Mouse (Mus musculus) erythroblast, embryonic 14.5 days (primary cell): Measurements from ENCODE around the gene Ttc36.

Source experiments
- GATA1 ChIP-seq: IDR thresholded peaks from 2 replicates; pipeline ENCODE4 v1.6.1; 2012; ENCODE audit warnings: low read length, inconsistent platforms, mixed read lengths
- TAL1 ChIP-seq: IDR thresholded peaks from 3 replicates; pipeline ENCODE4 v1.6.1; 2012; ENCODE audit warnings: low read length, inconsistent platforms, mixed read lengths

DNA sequence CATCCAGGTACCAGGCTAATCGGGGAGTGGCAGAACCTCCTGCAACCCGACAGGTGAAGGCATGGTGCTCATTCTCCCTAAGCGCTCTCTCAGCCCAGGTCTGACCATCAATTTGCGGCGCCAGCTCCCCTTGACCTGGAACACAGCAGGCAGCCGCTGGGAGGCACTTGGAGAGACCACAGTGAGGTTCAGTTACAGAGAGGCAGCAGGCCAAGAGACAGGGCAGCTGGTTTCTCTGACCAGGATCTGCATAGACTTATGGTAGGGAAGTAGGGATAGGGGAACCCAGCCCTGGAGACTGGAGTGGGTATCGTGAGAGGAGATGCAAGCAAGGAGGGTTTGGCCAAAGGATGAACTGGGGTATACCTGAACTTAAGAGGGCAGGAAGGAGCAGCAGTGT, 4.6 kb downstream of the Ttc36 start:
- TF ChIP-seq TAL1 (no peak), GATA1 (no peak)
